Mouse (Mus musculus) heart, postnatal 36 days (tissue): ENCODE data around the gene Chst14. TPM values are rescaled to one million over a fixed set of nuclear protein-coding genes. Genes with fewer than 3 reads are reported as not detected.

Experiments used
- DNase-seq, 2 experiments: peaks; one replicate each; pipeline ENCODE4 v3.0.0; 2021 to 2022
- intact Hi-C: fragments of 180-260 bp; cut with DNase I; formaldehyde crosslinking; loops from one replicate; pipeline ENCODE4 v1.15.1; 2025
- total RNA-seq, 2 experiments: library from RNA; stranded (reverse); gene quantifications; 2 replicates each; pipeline ENCODE4 v1.2.3; 2021

Gene Chst14
- total RNA-seq, 2 experiments from 2014 or later, result 9.1 to 9.3 TPM

DNA sequence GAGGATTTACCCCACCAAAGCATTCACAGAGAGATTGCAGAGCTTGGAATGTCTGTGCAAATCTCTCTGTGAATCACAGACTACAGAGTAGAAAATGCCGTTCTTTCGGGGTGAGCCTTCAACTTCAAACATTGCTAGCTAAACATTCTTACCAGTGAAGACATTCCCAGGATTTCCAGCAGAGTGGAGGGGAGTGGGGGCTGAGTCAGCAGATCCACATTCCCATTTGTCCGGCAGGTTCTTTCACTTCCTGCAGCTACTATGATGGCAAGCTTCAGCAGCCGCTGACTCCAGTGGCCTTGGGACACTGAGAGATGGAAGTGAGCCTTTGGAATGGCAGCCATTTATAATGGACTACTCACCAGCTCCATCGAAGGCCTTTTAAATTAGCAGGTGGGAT, 30.2 kb downstream of the Chst14 start:
- no peak for DNase-seq
- intact Hi-C loops, result no loop called here

DNA sequence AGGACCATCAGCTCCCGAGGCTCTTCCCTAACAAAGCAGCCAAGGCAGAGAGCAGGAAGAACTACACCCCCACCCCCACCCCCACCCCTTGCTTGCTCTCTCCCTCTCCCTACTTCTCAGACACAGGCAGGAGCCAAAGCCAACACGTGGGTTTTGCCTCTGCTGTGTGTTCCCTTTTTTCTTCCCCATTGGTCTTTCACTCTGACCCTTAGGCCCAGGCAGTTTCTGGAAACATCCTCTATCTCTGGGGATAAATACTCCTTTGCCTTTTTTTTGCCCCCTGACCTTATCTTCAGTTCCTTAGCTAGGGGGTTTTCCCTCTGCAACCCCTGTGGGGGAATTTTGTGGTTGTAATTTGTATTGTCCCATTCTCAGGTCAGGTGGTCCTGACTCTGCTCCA, 33.3 kb downstream of the Chst14 start:
- no peak for DNase-seq

DNA sequence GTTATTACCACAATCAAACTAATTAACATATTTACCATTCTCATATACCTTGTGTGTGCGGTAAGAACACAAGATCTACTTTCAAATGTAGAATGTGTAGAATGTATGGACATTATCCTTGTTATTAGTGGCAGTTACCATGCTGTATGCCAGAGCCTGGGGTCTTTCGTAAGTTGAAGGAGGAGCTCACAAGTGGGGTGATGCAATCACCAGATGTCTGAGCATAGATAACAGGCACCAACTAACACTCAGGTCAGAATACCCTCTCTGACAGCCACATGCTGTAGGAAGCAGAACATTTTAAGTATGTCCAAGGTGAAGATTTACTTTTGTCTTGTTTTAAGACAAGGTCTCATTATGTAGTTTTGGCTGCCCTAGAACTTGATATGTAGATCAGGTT, 34.1 kb downstream of the Chst14 start:
- intact Hi-C loops, result no loop called here
- no peak for DNase-seq

More for the DNA sequence above, 33.3 kb downstream of the Chst14 start:
- intact Hi-C loops, result no loop called here

DNA sequence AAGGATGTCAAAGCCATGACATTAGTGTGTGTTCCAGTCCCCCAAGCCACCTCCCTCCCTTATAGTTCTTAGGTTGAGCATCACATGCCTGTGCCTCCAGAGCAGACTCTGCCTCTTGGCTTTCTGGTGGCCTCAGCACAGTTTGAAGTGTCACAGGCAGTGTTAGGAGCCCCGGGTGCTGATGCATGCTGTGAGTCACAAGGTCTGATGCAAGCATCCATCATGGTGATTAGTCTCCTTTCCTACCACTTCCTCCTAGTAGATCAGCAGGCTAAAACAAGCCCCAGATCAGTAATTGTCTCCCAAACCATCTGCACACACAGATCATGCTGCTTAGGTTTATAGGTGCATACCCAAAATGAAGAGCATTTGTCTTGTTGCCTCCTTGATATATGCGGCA, 35.2 kb downstream of the Chst14 start:
- DNase-seq, result no peak
- intact Hi-C loops, result no loop called here

DNA sequence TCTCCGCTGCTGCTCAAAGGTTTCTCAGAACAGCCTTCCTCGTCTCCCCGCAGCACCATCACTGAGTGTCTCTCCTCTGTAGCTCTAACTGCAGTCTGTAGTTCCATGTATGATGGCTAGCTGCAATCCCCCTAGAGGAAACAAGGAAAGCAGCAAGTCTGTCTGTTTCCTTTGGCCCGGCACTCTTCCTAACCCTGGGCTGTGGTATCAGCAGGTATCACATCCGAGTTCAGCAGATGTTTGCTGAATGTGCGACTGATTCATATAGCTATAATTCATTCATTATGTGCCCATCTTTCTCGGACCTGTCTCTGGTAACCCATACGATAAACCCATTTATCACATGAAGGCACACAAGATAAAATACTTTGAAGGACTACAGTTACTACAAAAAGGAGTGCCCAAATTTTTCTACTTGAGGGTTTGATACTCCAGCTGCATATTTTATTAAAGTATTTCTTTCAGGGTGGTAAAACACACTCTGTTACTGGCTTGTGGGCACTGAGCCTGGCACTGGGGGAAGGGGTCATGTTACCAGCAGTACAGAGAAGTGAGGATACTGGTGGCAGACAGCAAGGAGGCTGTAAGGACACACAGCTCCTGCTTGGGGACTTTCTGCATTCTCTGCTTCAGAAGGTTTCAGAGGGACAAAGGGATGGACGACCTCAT, 36.8 kb downstream of the Chst14 start:
- intact Hi-C loops, result no loop called here
- no peak for DNase-seq

DNA sequence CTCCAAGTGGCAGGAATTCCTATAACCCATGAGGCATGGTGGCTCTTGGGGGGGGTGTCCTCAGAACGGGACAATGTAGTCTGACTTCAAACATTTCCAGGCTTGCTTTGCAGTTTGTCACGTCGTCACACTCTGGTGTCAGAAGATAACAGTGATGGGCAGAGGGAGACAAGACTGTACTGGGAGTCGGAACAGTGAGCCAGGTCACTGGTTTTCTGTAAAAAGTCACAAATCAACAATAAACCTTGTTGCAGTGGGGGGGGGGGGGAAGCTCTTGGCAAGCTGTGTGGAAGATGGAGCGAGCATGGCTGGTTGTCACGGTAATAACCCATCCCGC, 37.3 kb downstream of the Chst14 start:
- intact Hi-C loops, result no loop called here
- DNase-seq, result no peak

DNA sequence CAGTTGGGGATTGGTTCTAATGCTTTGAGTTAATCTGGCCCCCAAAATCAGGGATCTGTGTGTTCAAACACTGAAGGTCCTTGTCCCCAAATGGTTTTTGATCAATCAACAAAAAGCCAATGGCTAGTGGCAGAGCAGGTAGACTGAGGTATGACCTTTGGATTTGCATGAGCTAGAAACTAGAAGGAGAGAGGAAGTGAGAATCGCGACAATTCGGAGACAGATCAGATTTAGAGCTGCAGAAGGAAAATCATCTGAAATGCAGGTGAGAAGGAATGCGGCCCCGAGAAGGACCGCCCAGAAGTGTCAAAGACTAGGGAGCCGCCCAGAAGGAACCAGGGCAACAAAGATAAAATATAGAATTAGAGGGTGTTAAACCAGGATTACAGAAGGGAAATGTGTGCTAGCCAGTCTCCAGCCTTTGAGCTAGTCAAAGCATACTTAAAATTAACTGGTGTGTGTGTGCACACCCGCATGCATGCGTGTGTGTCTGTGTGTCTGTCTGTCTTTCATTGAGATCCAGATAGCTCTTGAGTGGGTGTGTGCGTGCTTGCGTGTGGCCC, 43.4 kb downstream of the Chst14 start:
- DNase-seq, result no peak
- intact Hi-C loops, result no loop called here

DNA sequence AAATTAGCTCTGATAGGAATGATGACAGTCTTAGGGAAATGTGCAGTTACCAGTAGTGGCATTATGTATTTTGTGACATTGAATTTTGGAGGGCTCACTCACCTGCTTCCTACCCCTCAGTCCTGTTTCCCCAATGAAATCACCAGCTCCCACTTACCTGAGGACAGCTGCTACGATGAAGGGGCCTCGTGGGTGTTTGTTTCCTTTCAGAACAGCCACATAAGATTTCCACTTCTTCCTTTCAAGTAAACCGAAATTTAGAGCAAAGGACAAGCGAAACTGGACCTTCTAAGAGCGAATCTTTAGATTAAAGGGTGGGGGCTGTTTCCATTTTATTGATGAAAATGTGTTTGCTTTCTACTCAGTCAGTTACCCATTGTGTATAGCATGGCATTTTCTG, 45.8 kb downstream of the Chst14 start:
- intact Hi-C loops, result loop anchor here (2.0 kb wide), 1 partner anchor 67 kb away; no protein-coding TSS in a partner anchor
- no peak for DNase-seq

DNA sequence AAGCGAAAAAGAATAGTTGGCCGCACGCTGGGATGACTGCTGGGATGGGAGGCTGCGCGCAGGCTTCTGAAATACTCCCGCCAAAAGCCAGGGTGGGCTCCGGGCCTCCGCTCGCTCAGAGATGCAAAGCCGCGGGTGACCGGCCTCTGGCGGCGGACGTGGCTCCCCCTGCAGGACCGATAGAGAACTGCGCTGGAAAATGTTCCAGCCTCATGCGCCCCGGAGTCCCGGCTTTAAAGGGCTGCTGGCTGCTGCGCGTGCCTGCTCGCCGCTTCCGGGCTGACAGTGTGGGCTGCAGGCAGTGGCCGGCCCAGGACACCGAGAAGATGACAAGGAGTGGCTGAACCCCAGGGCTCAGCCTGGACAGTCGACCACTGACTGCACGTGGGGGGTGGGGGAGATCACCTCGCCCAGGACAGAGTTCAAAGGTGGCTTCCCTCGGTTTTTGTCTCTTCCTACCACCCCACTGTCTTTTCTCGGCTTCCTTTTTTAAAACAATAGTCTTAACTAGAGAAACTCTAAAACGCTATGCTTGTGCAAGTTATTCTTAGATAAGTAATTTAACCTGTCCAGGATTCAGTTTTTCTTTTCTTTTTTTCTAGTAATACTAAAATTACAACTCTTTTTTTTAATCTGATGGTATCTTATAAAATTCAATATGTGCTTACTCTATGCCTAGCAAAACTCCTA, 46.5 kb downstream of the Chst14 start:
- peak; percentile 89 to 90 for DNase-seq
- intact Hi-C loops, result loop anchor here (2.0 kb wide), 1 partner anchor 68 kb away; no protein-coding TSS in a partner anchor

DNA sequence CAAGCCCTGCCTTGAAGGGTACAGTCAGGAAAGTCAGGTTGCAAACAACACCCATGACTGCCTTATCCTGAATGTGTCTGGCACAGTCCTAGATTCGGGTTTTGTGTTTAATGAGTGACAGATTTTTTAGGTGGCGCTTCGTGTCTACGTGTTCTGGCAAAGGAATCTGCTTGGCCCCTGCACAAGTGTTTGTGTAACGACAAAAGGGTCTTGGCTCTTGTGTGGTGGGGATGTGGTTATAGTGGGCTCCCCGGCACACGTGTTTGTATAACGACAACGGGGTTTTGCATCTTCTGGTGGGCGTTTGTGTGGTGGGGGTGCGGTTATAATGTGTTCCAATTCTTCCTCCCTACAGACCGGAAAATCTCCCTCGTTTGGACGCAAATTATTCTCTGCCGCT, 49.6 kb downstream of the Chst14 start:
- DNase-seq, result no peak
- intact Hi-C loops, result loop anchor here (5.0 kb wide), 1 partner anchor 214 kb away; the partner anchor contains the start of gene Ccdc9b

DNA sequence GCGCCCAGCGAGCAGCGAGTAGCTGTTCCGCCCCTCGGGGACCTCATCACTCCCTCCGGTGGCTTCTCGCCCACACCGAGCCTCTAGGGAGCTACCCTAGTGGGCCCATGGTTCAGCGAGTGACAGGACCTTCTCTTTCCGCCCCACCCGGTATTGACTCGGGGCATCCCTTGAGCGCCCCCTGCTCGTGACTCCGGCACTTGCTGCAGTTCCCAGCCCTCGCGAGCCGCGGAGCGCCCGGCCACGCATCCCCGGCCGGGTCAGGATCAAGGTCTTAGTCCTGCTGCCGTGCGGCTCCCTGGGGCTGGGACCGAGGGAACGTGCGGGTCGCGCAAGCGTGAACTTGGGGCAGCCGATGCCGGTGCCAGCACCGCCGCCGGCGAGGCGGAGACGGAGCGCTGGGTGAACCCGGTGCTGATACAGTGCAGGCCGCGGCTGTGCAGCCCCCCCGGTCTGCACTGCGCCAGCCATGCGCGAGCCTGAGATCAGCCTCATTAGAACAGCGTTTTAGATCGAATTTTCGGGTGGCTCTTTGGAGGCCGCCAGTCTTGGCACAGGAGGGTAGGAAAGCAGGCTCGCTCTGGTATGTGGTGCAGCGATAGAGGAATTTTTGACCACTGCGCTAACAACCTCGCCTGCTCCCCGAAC, 50.1 kb downstream of the Chst14 start:
- intact Hi-C loops, result loop anchor here (5.0 kb wide), 1 partner anchor 214 kb away; the partner anchor contains the start of gene Ccdc9b
- DNase-seq, result peak; percentile 91 to 94

DNA sequence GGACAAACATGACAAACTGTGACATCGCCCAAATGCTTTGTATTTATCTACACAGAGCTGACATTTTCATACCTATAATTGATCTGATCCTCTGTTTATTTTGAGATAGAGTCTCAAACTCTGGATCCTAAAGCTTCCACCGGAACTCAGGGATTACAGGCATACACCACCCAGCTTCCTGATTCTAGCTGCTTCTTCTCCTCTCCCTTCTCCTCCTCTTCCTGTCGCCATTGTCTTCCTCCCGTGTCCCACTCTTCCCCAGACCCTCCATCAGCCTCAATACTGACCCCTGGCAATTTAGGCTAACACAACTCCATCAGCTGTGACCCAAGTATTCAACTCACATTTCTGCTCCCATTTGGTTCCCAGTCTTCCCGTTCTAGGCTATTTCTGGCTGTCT, 50.6 kb downstream of the Chst14 start:
- DNase-seq, result no peak
- intact Hi-C loops, result loop anchor here (5.0 kb wide), 1 partner anchor 215 kb away; the partner anchor contains the start of gene Ccdc9b

DNA sequence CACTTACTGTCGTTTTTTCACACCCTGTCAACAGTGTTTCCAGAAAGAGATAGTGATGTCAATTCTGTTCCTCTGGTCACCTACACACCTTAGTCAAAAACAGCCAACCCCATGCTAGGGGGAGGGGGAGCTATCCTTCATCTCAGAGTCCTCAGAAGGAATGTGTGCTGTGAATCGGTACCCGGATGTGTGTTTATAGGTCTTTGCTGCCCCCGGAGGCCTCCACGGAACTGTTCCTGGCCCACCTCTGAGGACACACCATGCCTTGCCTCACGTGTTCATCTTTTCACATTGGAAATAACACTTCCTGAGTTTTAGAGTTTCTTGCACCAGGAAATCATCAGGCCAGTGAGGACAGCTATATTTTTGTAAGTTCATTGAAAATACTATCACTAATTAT, 51.8 kb downstream of the Chst14 start:
- no peak for DNase-seq
- intact Hi-C loops, result loop anchor here (5.0 kb wide), 1 partner anchor 216 kb away; the partner anchor contains the start of gene Ccdc9b

Other genes starting within 250 kb of the Chst14 start
- gene Ankrd63, start 222.5 kb upstream of the Chst14 start, total RNA-seq, result 1 to 10 TPM; 1.4 to 2.5 TPM
- gene Plcb2, start 198.1 kb upstream of the Chst14 start, total RNA-seq, result 1 to 10 TPM; 1.9 to 2.7 TPM
- gene Inafm2, start 180.7 kb upstream of the Chst14 start, total RNA-seq, result 10 to 100 TPM; 27.2 to 29.6 TPM
- 10 to 100 TPM; 24.1 to 28.3 TPM for gene Ccdc9b, start 163.8 kb upstream of the Chst14 start, total RNA-seq
- gene Phgr1, start 153.7 kb upstream of the Chst14 start, total RNA-seq, result not detected
- under 1 TPM; 0.03 to 0.06 TPM for gene Disp2, start 146.8 kb upstream of the Chst14 start, total RNA-seq
- 1 to 10 TPM; 1.5 to 2.3 TPM for gene Knstrn, start 112.5 kb upstream of the Chst14 start, total RNA-seq
- 100 to 1,000 TPM; 340 to 367 TPM for gene Ivd, start 64.5 kb upstream of the Chst14 start, total RNA-seq
- gene Bahd1, start 26.1 kb upstream of the Chst14 start, total RNA-seq, result 10 to 100 TPM; 18.6 TPM
- 10 to 100 TPM; 10.4 to 11.2 TPM for gene Ccdc32, start 102.9 kb downstream of the Chst14 start, total RNA-seq
- 1 to 10 TPM; 4.5 to 5.2 TPM for gene Rpusd2, start 108.3 kb downstream of the Chst14 start, total RNA-seq
- gene Knl1, start 120.6 kb downstream of the Chst14 start, total RNA-seq, result under 1 TPM; 0.69 to 0.79 TPM
- gene Rad51, start 186.3 kb downstream of the Chst14 start, total RNA-seq, result 1 to 10 TPM in 1 of 2 experiments, under 1 TPM in 1; 0.54 to 1.7 TPM
- gene Rmdn3, start 230.5 kb downstream of the Chst14 start, total RNA-seq, result 10 to 100 TPM; 14.3 to 19.9 TPM
- 1 to 10 TPM; 4.3 to 6.5 TPM for gene Gchfr, start 241.3 kb downstream of the Chst14 start, total RNA-seq
- gene Gm14137, start 248.0 kb downstream of the Chst14 start, total RNA-seq, result not detected